Mouse (Mus musculus) E14TG2a.4 (cell line): ENCODE measurements around the gene Mapkapk2.

Experiments
- H3K27me3 ChIP-seq: 2 replicates; pipeline ENCODE4 v1.6.1; 2014; ENCODE audit warnings: low read length, control low read depth; ENCODE audit not compliant: insufficient read depth
- H3K36me3 ChIP-seq: 2 replicates; pipeline ENCODE4 v1.6.1; 2014; ENCODE audit warnings: low read length, control low read depth; ENCODE audit not compliant: insufficient read depth
- H3K4me1 ChIP-seq: replicated peaks from 2 replicates; pipeline ENCODE4 v1.6.1; 2014; ENCODE audit warnings: low read depth, low read length, control low read depth
- H3K4me3 ChIP-seq: replicated peaks from 2 replicates; pipeline ENCODE4 v1.5.1; 2014; ENCODE audit warnings: mild to moderate bottlenecking, low read length
- H3K9me3 ChIP-seq: 2 replicates; pipeline ENCODE4 v1.6.1; 2014; ENCODE audit warnings: low read length, control low read depth
- CTCF ChIP-seq: conservative IDR thresholded peaks from 2 replicates; pipeline ENCODE4 v1.5.1; 2014; ENCODE audit warnings: low read length
- NANOG ChIP-seq: IDR thresholded peaks from 2 replicates; pipeline ENCODE4 v1.6.1; 2014; ENCODE audit warnings: borderline replicate concordance, low read length, mixed read lengths
- POU5F1 ChIP-seq: IDR thresholded peaks from 2 replicates; pipeline ENCODE4 v1.6.1; 2014; ENCODE audit warnings: low read length, borderline replicate concordance

The Mapkapk2 gene

GRCm38 (mm10) chr1:131137111-131137510 lies 39.5 kb upstream of the Mapkapk2 start:
- TF ChIP-seq NANOG: no peak
- TF ChIP-seq CTCF: no peak
- TF ChIP-seq POU5F1: no peak
- peaks cover 71% of the 10 kb centered on the region for H3K4me1 ChIP-seq
- H3K4me3 ChIP-seq: peak overlapping the region; percentile 89
- no peaks in the 10 kb centered on the region for H3K27me3 ChIP-seq
- H3K9me3 ChIP-seq: peaks cover 8% of the 10 kb centered on the region; the same call in 1 of the 2 replicates
- H3K36me3 ChIP-seq: peaks cover 45% of the 10 kb centered on the region

GRCm38 (mm10) chr1:131135960-131136629 lies 38.5 kb upstream of the Mapkapk2 start:
- peak overlapping the region; percentile 89 for H3K4me3 ChIP-seq
- TF ChIP-seq CTCF (no peak), NANOG (no peak), POU5F1 (no peak)
- H3K27me3 ChIP-seq: no peaks in the 10 kb centered on the region
- peaks cover 67% of the 10 kb centered on the region for H3K4me1 ChIP-seq
- H3K36me3 ChIP-seq: peaks cover 52% of the 10 kb centered on the region
- H3K9me3 ChIP-seq: peaks cover 11% of the 10 kb centered on the region; the same call in 1 of the 2 replicates

GRCm38 (mm10) chr1:131134942-131135522 lies 37.4 kb upstream of the Mapkapk2 start:
- Histone ChIP-seq H3K36me3 (peaks cover 63% of the 10 kb centered on the region), H3K4me1 (peaks cover 69% of the 10 kb centered on the region), H3K9me3 (peaks cover 21% of the 10 kb centered on the region), H3K27me3 (no peaks in the 10 kb centered on the region), H3K4me3 (peak overlapping the region; percentile 32; the same call in 1 of the 2 replicates)
- TF ChIP-seq NANOG: no peak
- no peak for TF ChIP-seq POU5F1
- no peak for TF ChIP-seq CTCF

GRCm38 (mm10) chr1:131134231-131134630 lies 36.6 kb upstream of the Mapkapk2 start:
- no peak for TF ChIP-seq NANOG
- TF ChIP-seq POU5F1: no peak

GRCm38 (mm10) chr1:131125987-131126744 lies 28.5 kb upstream of the Mapkapk2 start:
- peaks cover 35% of the 10 kb centered on the region for H3K9me3 ChIP-seq
- no peaks in the 10 kb centered on the region for H3K27me3 ChIP-seq
- peaks cover 31% of the 10 kb centered on the region for H3K4me1 ChIP-seq
- no peak overlapping the region for H3K4me3 ChIP-seq
- TF ChIP-seq NANOG: no peak
- TF ChIP-seq CTCF: no peak
- no peak for TF ChIP-seq POU5F1
- H3K36me3 ChIP-seq: peaks cover 57% of the 10 kb centered on the region

More at GRCm38 (mm10) chr1:131134231-131134630, 36.6 kb upstream of the Mapkapk2 start:
- no peaks in the 10 kb centered on the region for H3K27me3 ChIP-seq
- no peak overlapping the region for H3K4me3 ChIP-seq
- H3K36me3 ChIP-seq: peaks cover 71% of the 10 kb centered on the region
- peaks cover 29% of the 10 kb centered on the region for H3K9me3 ChIP-seq
- peaks cover 65% of the 10 kb centered on the region for H3K4me1 ChIP-seq

GRCm38 (mm10) chr1:131123522-131124265 lies 26.1 kb upstream of the Mapkapk2 start:
- Histone ChIP-seq H3K36me3 (peaks cover 32% of the 10 kb centered on the region), H3K9me3 (peaks cover 11% of the 10 kb centered on the region), H3K27me3 (0 out of 2 replicates have a peak, but pooled peaks cover 5% of the 10 kb centered on the region), H3K4me1 (peaks cover 17% of the 10 kb centered on the region), H3K4me3 (no peak overlapping the region)
- TF ChIP-seq NANOG (no peak), CTCF (no peak), POU5F1 (no peak)

- TF ChIP-seq CTCF (peak; percentile 64), NANOG (no peak), POU5F1 (no peak)
- peaks cover 15% of the 10 kb centered on the region for H3K36me3 ChIP-seq
- peaks cover 15% of the 10 kb centered on the region for H3K4me1 ChIP-seq
- peaks cover 15% of the 10 kb centered on the region for H3K27me3 ChIP-seq
- no peak overlapping the region for H3K4me3 ChIP-seq
- no peaks in the 10 kb centered on the region for H3K9me3 ChIP-seq
Observed at GRCm38 (mm10) chr1:131121987-131122386, 24.4 kb upstream of the Mapkapk2 start.

GRCm38 (mm10) chr1:131119026-131119425 lies 21.4 kb upstream of the Mapkapk2 start:
- H3K27me3 ChIP-seq: peaks cover 36% of the 10 kb centered on the region
- H3K9me3 ChIP-seq: no peaks in the 10 kb centered on the region
- peaks cover 15% of the 10 kb centered on the region for H3K4me1 ChIP-seq
- TF ChIP-seq POU5F1 (no peak), CTCF (peak; percentile 22; the same call in 1 of the 2 replicates), NANOG (no peak)
- H3K36me3 ChIP-seq: no peaks in the 10 kb centered on the region
- no peak overlapping the region for H3K4me3 ChIP-seq
